Mouse (Mus musculus): Measurements from ENCODE around the gene Il17rc.

The Il17rc gene

DNA sequence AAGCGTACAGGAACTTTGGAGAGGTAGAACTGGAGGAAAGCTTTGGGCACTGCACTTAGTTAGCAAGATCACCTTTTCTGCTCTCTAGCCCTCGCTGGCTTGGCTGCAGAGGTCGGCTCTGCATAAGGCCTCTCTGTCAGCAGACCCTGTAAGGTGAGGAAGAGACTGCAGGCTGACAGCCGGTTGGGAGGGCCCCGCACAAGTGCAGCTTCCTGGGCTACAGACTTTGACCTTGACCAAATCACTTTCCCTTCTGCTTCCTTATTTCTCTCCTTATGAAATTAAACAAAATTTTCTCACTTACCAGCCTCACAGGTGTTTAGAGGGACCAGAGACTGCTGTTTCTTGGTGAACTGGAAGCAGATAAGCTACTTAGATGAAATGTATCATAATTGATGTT lies 16.2 kb upstream of the Il17rc start:
- no peak for DNase-seq (ENCODE audit: low read depth)

GRCm38 (mm10) chr6:113457952-113458534 lies 13.2 kb upstream of the Il17rc start, which contains the start of gene Il17re:
Gene Il17re (plus strand): TSS chr6:113458484.
- peak; percentile 62 for DNase-seq (ENCODE audit: low read depth)

- DNase-seq (ENCODE audit: low read depth): no peak
Measured at GRCm38 (mm10) chr6:113458635-113459034, 12.6 kb upstream of the Il17rc start.

DNA sequence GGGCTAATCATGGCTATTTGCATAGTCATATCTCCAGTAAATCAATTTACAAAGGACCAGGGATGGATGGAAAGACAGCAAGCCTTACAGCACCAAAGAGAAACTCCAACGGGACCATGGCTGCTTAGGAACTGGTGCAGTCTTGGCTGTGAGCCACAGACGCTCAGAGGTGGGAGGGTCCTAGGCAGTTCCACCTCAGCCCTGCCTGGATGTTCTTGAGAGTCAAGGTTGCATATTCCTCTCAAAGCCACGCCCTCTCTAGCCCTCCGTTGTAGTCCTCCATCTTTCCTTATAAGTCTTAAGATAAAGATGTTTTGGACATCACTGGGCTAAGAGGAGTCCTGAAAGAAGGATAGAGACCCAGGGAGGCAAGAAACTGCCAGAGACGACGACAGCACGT lies 7.2 kb upstream of the Il17rc start:
- DNase-seq (ENCODE audit: low read depth): no peak

GRCm38 (mm10) chr6:113465602-113466001 lies 5.6 kb upstream of the Il17rc start:
- DNase-seq (ENCODE audit: low read depth): peak; percentile 26

DNA sequence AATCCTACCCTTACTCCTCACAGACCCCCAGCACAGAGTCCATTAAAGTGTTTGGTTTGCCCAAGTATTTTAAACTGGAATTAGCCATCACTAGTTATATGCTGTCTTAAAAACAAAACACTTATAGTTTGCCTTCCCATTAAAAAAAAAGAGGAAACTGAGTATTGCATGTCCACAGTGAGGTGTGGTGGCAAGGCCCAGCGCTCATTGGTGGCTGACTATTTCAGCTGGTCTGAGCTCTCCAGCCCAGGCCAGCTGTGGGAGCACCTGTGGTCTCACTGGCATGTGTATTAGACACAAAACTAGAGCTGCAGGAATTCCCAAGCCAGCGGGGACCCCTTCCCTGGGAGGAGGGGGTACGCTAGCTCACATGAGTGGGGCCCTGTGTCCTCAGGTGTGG lies 2.7 kb upstream of the Il17rc start:
- DNase-seq (ENCODE audit: low read depth): peak; percentile 28

GRCm38 (mm10) chr6:113469021-113469420 lies 2.2 kb upstream of the Il17rc start:
- DNase-seq (ENCODE audit: low read depth): peak; percentile 66

DNA sequence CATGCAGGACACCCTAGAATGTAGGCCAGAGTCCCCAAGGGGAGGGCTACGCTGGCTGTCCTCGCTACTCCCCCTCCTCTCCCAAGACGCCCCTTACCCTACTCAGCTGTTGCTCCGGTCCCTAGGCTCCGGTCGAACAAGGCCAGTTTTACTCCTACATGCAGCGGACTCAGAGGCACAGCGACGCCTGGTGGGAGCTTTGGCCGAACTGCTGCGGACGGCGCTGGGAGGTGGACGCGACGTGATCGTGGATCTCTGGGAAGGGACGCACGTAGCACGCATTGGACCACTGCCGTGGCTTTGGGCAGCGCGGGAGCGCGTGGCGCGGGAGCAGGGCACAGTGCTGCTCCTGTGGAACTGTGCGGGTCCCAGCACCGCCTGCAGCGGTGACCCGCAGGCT lies 1.8 kb upstream of the Il17rc start:
- no peak for DNase-seq (ENCODE audit: low read depth)

- DNase-seq (ENCODE audit: low read depth): no peak
Measured at GRCm38 (mm10) chr6:113472061-113472460, 834 bp downstream of the Il17rc start.

GRCm38 (mm10) chr6:113473246-113473645 lies 2.0 kb downstream of the Il17rc start:
- DNase-seq (ENCODE audit: low read depth): no peak

- DNase-seq (ENCODE audit: low read depth): no peak
Measured at GRCm38 (mm10) chr6:113473715-113474114, 2.5 kb downstream of the Il17rc start.

DNA sequence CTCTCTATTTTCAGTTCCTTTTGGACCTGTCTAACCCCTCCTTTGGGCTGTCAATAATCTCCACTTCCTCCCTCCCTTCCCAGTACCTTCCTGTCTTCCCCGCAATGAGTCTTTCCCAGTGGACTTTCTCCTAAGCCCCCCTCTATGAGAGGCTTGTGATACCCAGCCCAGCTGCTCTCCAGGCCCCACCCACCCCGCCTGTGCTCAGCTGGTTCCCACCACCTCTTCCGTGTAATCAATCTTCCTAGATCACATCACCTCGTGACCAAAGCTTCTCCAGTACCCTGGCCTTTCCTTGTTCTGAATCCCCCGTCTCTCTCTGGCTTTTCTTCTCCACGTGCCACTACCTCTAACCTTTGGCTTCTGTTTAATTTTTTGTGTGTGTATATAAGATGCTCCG lies 6.1 kb downstream of the Il17rc start:
- no peak for DNase-seq (ENCODE audit: low read depth)

DNA sequence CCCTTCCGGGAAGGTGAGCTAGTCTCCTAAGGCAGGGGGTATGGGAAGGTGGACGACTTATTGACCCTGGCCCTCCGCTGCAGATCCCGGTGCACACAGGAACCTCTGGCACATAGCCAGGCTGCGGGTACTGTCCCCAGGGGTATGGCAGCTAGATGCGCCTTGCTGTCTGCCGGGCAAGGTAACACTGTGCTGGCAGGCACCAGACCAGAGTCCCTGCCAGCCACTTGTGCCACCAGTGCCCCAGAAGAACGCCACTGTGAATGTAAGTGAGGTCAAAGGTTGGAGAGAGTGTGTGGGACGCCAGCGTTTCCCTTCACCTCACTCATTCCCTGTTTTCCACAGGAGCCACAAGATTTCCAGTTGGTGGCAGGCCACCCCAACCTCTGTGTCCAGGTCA lies 7.7 kb downstream of the Il17rc start:
- DNase-seq (ENCODE audit: low read depth): no peak

- DNase-seq (ENCODE audit: low read depth): no peak
Measured at GRCm38 (mm10) chr6:113480555-113481373, 9.5 kb downstream of the Il17rc start.

DNA sequence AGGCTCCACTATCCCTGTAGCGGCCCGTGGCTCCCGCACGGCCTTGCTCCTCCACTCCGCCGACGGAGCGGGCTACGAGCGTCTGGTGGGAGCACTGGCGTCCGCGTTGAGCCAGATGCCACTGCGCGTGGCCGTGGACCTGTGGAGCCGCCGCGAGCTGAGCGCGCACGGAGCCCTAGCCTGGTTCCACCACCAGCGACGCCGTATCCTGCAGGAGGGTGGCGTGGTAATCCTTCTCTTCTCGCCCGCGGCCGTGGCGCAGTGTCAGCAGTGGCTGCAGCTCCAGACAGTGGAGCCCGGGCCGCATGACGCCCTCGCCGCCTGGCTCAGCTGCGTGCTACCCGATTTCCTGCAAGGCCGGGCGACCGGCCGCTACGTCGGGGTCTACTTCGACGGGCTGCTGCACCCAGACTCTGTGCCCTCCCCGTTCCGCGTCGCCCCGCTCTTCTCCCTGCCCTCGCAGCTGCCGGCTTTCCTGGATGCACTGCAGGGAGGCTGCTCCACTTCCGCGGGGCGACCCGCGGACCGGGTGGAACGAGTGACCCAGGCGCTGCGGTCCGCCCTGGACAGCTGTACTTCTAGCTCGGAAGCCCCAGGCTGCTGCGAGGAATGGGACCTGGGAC lies 11.4 kb downstream of the Il17rc start:
- DNase-seq (ENCODE audit: low read depth): no peak

- peak; percentile 99 for DNase-seq (ENCODE audit: low read depth)
Measured at GRCm38 (mm10) chr6:113483100-113483615, 11.9 kb downstream of the Il17rc start, which contains the start of gene Creld1. Gene Creld1 (plus strand): TSS chr6:113483297.

- no peak for DNase-seq (ENCODE audit: low read depth)
Measured at GRCm38 (mm10) chr6:113483729-113484128, 12.5 kb downstream of the Il17rc start.

- DNase-seq (ENCODE audit: low read depth): peak; percentile 92
Measured at GRCm38 (mm10) chr6:113487125-113487576, 15.9 kb downstream of the Il17rc start.

- no peak for DNase-seq (ENCODE audit: low read depth)
Measured at GRCm38 (mm10) chr6:113489410-113489809, 18.2 kb downstream of the Il17rc start.

DNA sequence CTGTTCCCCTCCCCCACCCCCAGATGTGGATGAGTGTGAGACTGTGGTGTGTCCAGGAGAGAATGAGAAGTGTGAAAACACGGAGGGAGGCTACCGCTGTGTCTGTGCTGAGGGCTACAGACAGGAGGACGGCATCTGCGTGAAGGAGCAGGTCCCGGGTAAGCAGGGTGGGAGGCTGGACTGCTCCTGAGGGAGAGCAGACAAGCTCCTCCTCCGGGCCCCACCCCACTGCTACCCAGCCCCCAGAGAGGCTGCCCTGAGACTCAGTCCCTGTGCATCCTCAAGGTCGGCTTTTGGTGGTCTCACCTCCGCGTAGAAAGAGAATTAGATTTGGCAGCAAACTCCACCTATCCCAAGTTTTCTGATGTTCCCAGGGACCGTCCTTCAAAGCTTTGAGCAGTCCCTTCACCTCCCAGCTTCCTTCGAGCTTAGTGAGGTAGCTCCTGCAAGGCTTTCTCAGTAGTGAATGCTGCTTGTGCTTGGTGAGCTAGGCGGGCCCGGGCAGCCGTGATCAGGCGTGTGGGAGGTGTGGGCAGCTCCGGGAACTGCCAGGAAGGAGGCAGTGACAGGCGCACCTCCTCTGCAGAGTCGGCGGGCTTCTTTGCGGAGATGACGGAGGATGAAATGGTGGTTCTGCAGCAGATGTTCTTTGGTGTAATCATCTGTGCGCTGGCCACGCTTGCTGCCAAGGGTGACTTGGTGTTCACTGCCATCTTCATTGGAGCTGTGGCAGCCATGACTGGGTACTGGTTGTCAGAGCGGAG lies 21.1 kb downstream of the Il17rc start:
- DNase-seq (ENCODE audit: low read depth): no peak

- no peak for DNase-seq (ENCODE audit: low read depth)
Measured at GRCm38 (mm10) chr6:113494258-113494788, 23.1 kb downstream of the Il17rc start.

Data from 416B (cell line).